Mouse (Mus musculus) neural tube, embryonic 14.5 days (tissue): ENCODE measurements around the gene Rela. TPM values are rescaled to one million over a fixed set of nuclear protein-coding genes. Genes with fewer than 3 reads are reported as not detected.

Source experiments
- ATAC-seq: fragments of 200-750 bp; cut with Nextera tagmentation; 2 replicates; pipeline ENCODE4 v1.8.0; 2017; ENCODE audit warnings: low read depth, mild to moderate bottlenecking, moderate TSS enrichment, moderate library complexity
- H3K27ac ChIP-seq: fragments of 300-500 bp; sonication (generic); 2 replicates; pipeline ENCODE4 v1.5.1; 2014; ENCODE audit warnings: low read depth, mild to moderate bottlenecking, control low read depth, low read length, moderate library complexity, mixed read lengths
- H3K27me3 ChIP-seq: fragments of 300-500 bp; sonication (generic); 2 replicates; pipeline ENCODE4 v1.6.1; 2014; ENCODE audit warnings: low read length; ENCODE audit not compliant: control insufficient read depth, insufficient read depth
- H3K36me3 ChIP-seq: fragments of 300-500 bp; sonication (generic); 2 replicates; pipeline ENCODE4 v1.6.1; 2014; ENCODE audit warnings: low read length, mixed read lengths; ENCODE audit not compliant: control insufficient read depth, insufficient read depth
- H3K4me1 ChIP-seq: fragments of 300-500 bp; sonication (generic); 2 replicates; pipeline ENCODE4 v1.6.1; 2014; ENCODE audit warnings: low read length; ENCODE audit not compliant: control insufficient read depth, insufficient read depth
- H3K4me2 ChIP-seq: fragments of 300-500 bp; sonication (generic); 2 replicates; pipeline ENCODE4 v1.6.1; 2014; ENCODE audit warnings: mild to moderate bottlenecking, low read depth, low read length, control low read depth
- H3K4me3 ChIP-seq: fragments of 300-500 bp; sonication (generic); 2 replicates; pipeline ENCODE4 v1.5.1; 2014; ENCODE audit warnings: low read depth, low read length, control low read depth, mixed read lengths
- H3K9ac ChIP-seq: fragments of 300-500 bp; sonication (generic); replicated peaks from 2 replicates; pipeline ENCODE4 v1.6.1; 2014; ENCODE audit warnings: low read depth, mild to moderate bottlenecking, control low read depth, low read length, mixed read lengths
- H3K9me3 ChIP-seq: fragments of 300-500 bp; sonication (generic); 2 replicates; pipeline ENCODE4 v1.6.1; 2016; ENCODE audit warnings: low read length; ENCODE audit not compliant: control insufficient read depth
- WGBS: fragments of 180-500 bp; shearing (Covaris S2); extraction: QIAGEN DNeasy Blood & Tissue Kit; methylation state at CpG from one replicate; pipeline ENCODE4 v1.1.7; 2014; 5-methylcytosine and 5-hydroxymethylcytosine counted together
- polyA plus RNA-seq: library from polyadenylated mRNA; unstranded; fragments of >200 nt; fragmentation: Nextera tagmentation; extraction: Ambion mirVana; gene quantifications from 2 replicates; pipeline ENCODE4 v1.2.1, GENCODE M21; 2014

Gene Rela
- polyA plus RNA-seq, 1 experiment from 2014 or later = 26.9 TPM

- H3K4me1 ChIP-seq = peaks cover 22% of the 10 kb centered on the region
- 96% methylated on average over 26 of the region's 26 CpGs for WGBS
- ATAC-seq = no peak
- H3K9me3 ChIP-seq = no peaks in the 10 kb centered on the region
- no peak overlapping the region for H3K27ac ChIP-seq
- no peak overlapping the region for H3K9ac ChIP-seq
- no peak overlapping the region for H3K4me3 ChIP-seq
- H3K27me3 ChIP-seq = no peaks in the 10 kb centered on the region
- peaks cover 45% of the 10 kb centered on the region for H3K36me3 ChIP-seq
- H3K4me2 ChIP-seq = 0 out of 2 replicates have a peak overlapping the region, but pooled peaks have one; percentile 60
Measured at GRCm38 (mm10) chr19:5607705-5608410, 29.4 kb upstream of the Rela start.

GRCm38 (mm10) chr19:5608707-5609106 is 28.6 kb upstream of the Rela start:
- Histone ChIP-seq H3K9me3 (no peaks in the 10 kb centered on the region), H3K36me3 (peaks cover 40% of the 10 kb centered on the region), H3K4me2 (peak overlapping the region; percentile 60), H3K27ac (no peak overlapping the region), H3K9ac (no peak overlapping the region), H3K4me3 (peak overlapping the region; percentile 72), H3K4me1 (peaks cover 20% of the 10 kb centered on the region), H3K27me3 (no peaks in the 10 kb centered on the region)
- ATAC-seq = no peak
- 93% methylated on average over 13 of the region's 13 CpGs for WGBS

GRCm38 (mm10) chr19:5609171-5609546 is 28.1 kb upstream of the Rela start:
- Histone ChIP-seq H3K27me3 (no peaks in the 10 kb centered on the region), H3K9ac (peak overlapping the region; percentile 85), H3K9me3 (no peaks in the 10 kb centered on the region), H3K4me1 (peaks cover 20% of the 10 kb centered on the region), H3K27ac (peak overlapping the region; percentile 99), H3K36me3 (peaks cover 36% of the 10 kb centered on the region), H3K4me2 (peak overlapping the region; percentile 60), H3K4me3 (peak overlapping the region; percentile 72)
- ATAC-seq = no peak
- WGBS = 61% methylated on average over 10 of the region's 10 CpGs

GRCm38 (mm10) chr19:5609547-5610404 is 27.5 kb upstream of the Rela start, which contains the start of gene Kat5:
Gene Kat5, minus strand, starts transcription at chr19:5610237.
- Histone ChIP-seq H3K9ac (peak within 1 kb of the TSS; percentile 85), H3K36me3 (peaks cover 30% of the 10 kb centered on the region), H3K27me3 (no peaks in the 10 kb centered on the region), H3K4me1 (peaks cover 20% of the 10 kb centered on the region), H3K4me2 (peak within 1 kb of the TSS; percentile 60), H3K9me3 (no peaks in the 10 kb centered on the region), H3K4me3 (peak within 1 kb of the TSS; percentile 72), H3K27ac (peak within 1 kb of the TSS; percentile 99)
- WGBS = under 1% methylated on average over 54 of the region's 55 CpGs
- ATAC-seq = peak; percentile 93

GRCm38 (mm10) chr19:5611973-5612372 is 25.3 kb upstream of the Rela start:
- no peaks in the 10 kb centered on the region for H3K27me3 ChIP-seq
- no peak for ATAC-seq
- peaks cover 15% of the 10 kb centered on the region; the same call in 1 of the 2 replicates for H3K36me3 ChIP-seq
- H3K4me3 ChIP-seq = no peak overlapping the region
- no peak overlapping the region for H3K27ac ChIP-seq
- no peak overlapping the region for H3K4me2 ChIP-seq
- H3K4me1 ChIP-seq = peaks cover 20% of the 10 kb centered on the region
- H3K9me3 ChIP-seq = no peaks in the 10 kb centered on the region
- no peak overlapping the region for H3K9ac ChIP-seq
- 85% methylated on average over 1 of the region's 1 CpGs for WGBS

GRCm38 (mm10) chr19:5612762-5613411 is 24.4 kb upstream of the Rela start:
- Histone ChIP-seq H3K27ac (no peak overlapping the region), H3K27me3 (no peaks in the 10 kb centered on the region), H3K4me3 (no peak overlapping the region), H3K4me2 (no peak overlapping the region), H3K9ac (no peak overlapping the region), H3K36me3 (peaks cover 6% of the 10 kb centered on the region; the same call in 1 of the 2 replicates), H3K9me3 (no peaks in the 10 kb centered on the region), H3K4me1 (peaks cover 20% of the 10 kb centered on the region)
- WGBS = 93% methylated on average over 3 of the region's 3 CpGs
- ATAC-seq = no peak

- H3K4me1 ChIP-seq = peaks cover 7% of the 10 kb centered on the region
- no peaks in the 10 kb centered on the region for H3K27me3 ChIP-seq
- H3K4me3 ChIP-seq = no peak overlapping the region
- H3K9ac ChIP-seq = no peak overlapping the region
- no peak for ATAC-seq
- no peaks in the 10 kb centered on the region for H3K9me3 ChIP-seq
- H3K4me2 ChIP-seq = no peak overlapping the region
- 70% methylated on average over 2 of the region's 2 CpGs for WGBS
- no peak overlapping the region for H3K27ac ChIP-seq
- H3K36me3 ChIP-seq = no peaks in the 10 kb centered on the region
Measured at GRCm38 (mm10) chr19:5614953-5615352, 22.3 kb upstream of the Rela start.

- no peaks in the 10 kb centered on the region for H3K4me1 ChIP-seq
- no peak overlapping the region for H3K27ac ChIP-seq
- H3K9ac ChIP-seq = no peak overlapping the region
- no peak overlapping the region for H3K4me2 ChIP-seq
- no peak for ATAC-seq
- H3K4me3 ChIP-seq = no peak overlapping the region
- H3K36me3 ChIP-seq = no peaks in the 10 kb centered on the region
- no peaks in the 10 kb centered on the region for H3K9me3 ChIP-seq
- WGBS = 82% methylated on average over 4 of the region's 4 CpGs
- no peaks in the 10 kb centered on the region for H3K27me3 ChIP-seq
Measured at GRCm38 (mm10) chr19:5620007-5620406, 17.3 kb upstream of the Rela start.
